In genomic region chr2:173207051-173207450, GRCm38 (mm10) we compare ENCODE assay signal across 30 mouse cellular contexts. TPM values are rescaled to one million over a fixed set of nuclear protein-coding genes. Genes with fewer than 3 reads are reported as not detected.
A peak's percentile ranks its signal among the peaks of the same experiment; 100 is the strongest.
DNase-seq lines count a peak whose midpoint lies in the region; ATAC-seq and TF ChIP-seq lines count a peak whose summit lies in the region.
"Had no signal": no experiment of that assay in that cellular context is flagged by ENCODE, and none has a peak within 500 bp of the region (broad histone marks: within the 10 kb centered on the region; RNA-seq: fewer than 3 reads in every experiment).

No protein-coding gene starts in this region.

- ATAC-seq in forebrain, postnatal 0 days: no peak
- no peak for ATAC-seq in heart, embryonic 11.5 days (replicated peaks; ENCODE audit: insufficient number of reproducible peaks, low FRiP score, low TSS enrichment)
- ATAC-seq in midbrain, embryonic 15.5 days (replicated peaks): no peak
- ATAC-seq: forebrain, embryonic 14.5 days; intestine, postnatal 0 days; Patski had no signal

- no peaks in the 10 kb centered on the region for H3K27me3 ChIP-seq in forebrain, embryonic 10.5 days (ENCODE audit: poor library complexity, severe bottlenecking)
- H3K27me3 ChIP-seq in forebrain, postnatal 0 days (ENCODE audit: insufficient read depth, low read length): no peaks in the 10 kb centered on the region
- H3K27me3 ChIP-seq in heart, embryonic 10.5 days (ENCODE audit: insufficient read depth, poor library complexity, severe bottlenecking): peaks cover 7% of the 10 kb centered on the region; the same call in 1 of the 2 replicates
- no peaks in the 10 kb centered on the region for H3K27me3 ChIP-seq in heart, embryonic 11.5 days (ENCODE audit: control insufficient read depth, insufficient read depth, low read length)
- H3K27me3 ChIP-seq in midbrain, embryonic 10.5 days (ENCODE audit: low read depth, poor library complexity, severe bottlenecking): no peaks in the 10 kb centered on the region
- H3K27me3 ChIP-seq in midbrain, embryonic 15.5 days (replicated peaks): no peaks in the 10 kb centered on the region
- H3K27me3 ChIP-seq in limb, embryonic 10.5 days (ENCODE audit: low read depth, poor library complexity, severe bottlenecking): no peaks in the 10 kb centered on the region
- H3K27me3 ChIP-seq: hindbrain, embryonic 15.5 days; Patski had no signal

- no peak overlapping the region for H3K4me3 ChIP-seq in forebrain, embryonic 10.5 days
- no peak overlapping the region for H3K4me3 ChIP-seq in forebrain, postnatal 0 days (ENCODE audit: low read depth, low read length)
- no peak overlapping the region for H3K4me3 ChIP-seq in heart, embryonic 10.5 days
- H3K4me3 ChIP-seq in heart, embryonic 11.5 days (ENCODE audit: low read depth, low read length): no peak overlapping the region
- H3K4me3 ChIP-seq in midbrain, embryonic 10.5 days: no peak overlapping the region
- H3K4me3 ChIP-seq in midbrain, embryonic 15.5 days: no peak overlapping the region
- no peak overlapping the region for H3K4me3 ChIP-seq in limb, embryonic 10.5 days
- H3K4me3 ChIP-seq: hindbrain, embryonic 15.5 days had no signal

- 89% methylated on average over 3 of the region's 3 CpGs for WGBS in forebrain, embryonic 10.5 days
- 90% methylated on average over 3 of the region's 3 CpGs for WGBS in forebrain, postnatal 0 days
- 87% methylated on average over 3 of the region's 3 CpGs for WGBS in heart, embryonic 10.5 days
- 94% methylated on average over 3 of the region's 3 CpGs for WGBS in heart, embryonic 11.5 days (ENCODE audit: insufficient replicate concordance)
- 96% methylated on average over 3 of the region's 3 CpGs for WGBS in midbrain, embryonic 10.5 days
- WGBS in midbrain, embryonic 15.5 days: 98% methylated on average over 3 of the region's 3 CpGs
- 97% methylated on average over 3 of the region's 3 CpGs for WGBS in limb, embryonic 10.5 days

- H3K9ac ChIP-seq in forebrain, postnatal 0 days: no peak overlapping the region
- H3K9ac ChIP-seq in heart, embryonic 11.5 days (ENCODE audit: low read depth, low read length): no peak overlapping the region
- no peak overlapping the region for H3K9ac ChIP-seq in midbrain, embryonic 15.5 days
- H3K9ac ChIP-seq: hindbrain, embryonic 15.5 days had no signal

- no peak overlapping the region for H3K4me2 ChIP-seq in forebrain, postnatal 0 days (ENCODE audit: low read depth)
- H3K4me2 ChIP-seq in heart, embryonic 11.5 days: no peak overlapping the region
- H3K4me2 ChIP-seq in midbrain, embryonic 15.5 days: no peak overlapping the region
- H3K4me2 ChIP-seq: hindbrain, embryonic 15.5 days had no signal

- no peak overlapping the region for H3K27ac ChIP-seq in forebrain, embryonic 10.5 days
- H3K27ac ChIP-seq in forebrain, postnatal 0 days (ENCODE audit: low read depth, low read length): no peak overlapping the region
- H3K27ac ChIP-seq in heart, embryonic 10.5 days: no peak overlapping the region
- no peak overlapping the region for H3K27ac ChIP-seq in heart, embryonic 11.5 days (ENCODE audit: low read depth, low read length)
- no peak overlapping the region for H3K27ac ChIP-seq in midbrain, embryonic 10.5 days (replicated peaks)
- no peak overlapping the region for H3K27ac ChIP-seq in midbrain, embryonic 15.5 days
- no peak overlapping the region for H3K27ac ChIP-seq in limb, embryonic 10.5 days
- H3K27ac ChIP-seq: hindbrain, embryonic 15.5 days had no signal

- DNase-seq in forebrain, embryonic 10.5 days (ENCODE audit: extremely low spot score, low spot score): peak; percentile 5
- DNase-seq in forebrain, postnatal 0 days: no peak
- DNase-seq in heart, embryonic 10.5 days (ENCODE audit: low spot score): peak; percentile 66
- DNase-seq in midbrain, embryonic 10.5 days (ENCODE audit: low spot score): peak; percentile 6
- peak; percentile 25 for DNase-seq in limb, embryonic 10.5 days (ENCODE audit: low spot score)
- no peak for DNase-seq in adrenal gland, adult 18-20 months (ENCODE audit: low spot score in 2 of 2)
- DNase-seq: adrenal gland, adult 2 months; adrenal gland, postnatal 14 days; B cell, adult 2 months; cerebellum, adult 11 months; cerebellum, adult 2 months; cerebellum, adult 9-11 months; cerebellum, postnatal 25 days; embryo, embryonic 11 days; gastrocnemius, postnatal 10 days; gastrocnemius, postnatal 36 days; heart, adult 18-20 months; heart, postnatal 36 days had no signal

- no peak for TF ChIP-seq CTCF in forebrain, postnatal 0 days (IDR thresholded peaks at IDR 0.05; ENCODE audit: low read depth)

- H3K4me1 ChIP-seq in forebrain, embryonic 10.5 days: peaks cover 5% of the 10 kb centered on the region; the same call in 1 of the 2 replicates
- H3K4me1 ChIP-seq in forebrain, postnatal 0 days (ENCODE audit: insufficient read depth): no peaks in the 10 kb centered on the region
- no peaks in the 10 kb centered on the region for H3K4me1 ChIP-seq in heart, embryonic 10.5 days
- no peaks in the 10 kb centered on the region for H3K4me1 ChIP-seq in heart, embryonic 11.5 days (ENCODE audit: control insufficient read depth, insufficient read depth, low read length)
- no peaks in the 10 kb centered on the region for H3K4me1 ChIP-seq in midbrain, embryonic 10.5 days
- no peaks in the 10 kb centered on the region for H3K4me1 ChIP-seq in midbrain, embryonic 15.5 days
- peaks cover 7% of the 10 kb centered on the region for H3K4me1 ChIP-seq in limb, embryonic 10.5 days
- H3K4me1 ChIP-seq: hindbrain, embryonic 15.5 days had no signal

- no peaks in the 10 kb centered on the region for H3K36me3 ChIP-seq in forebrain, embryonic 10.5 days (replicated peaks)
- H3K36me3 ChIP-seq in forebrain, postnatal 0 days (ENCODE audit: insufficient read depth): no peaks in the 10 kb centered on the region
- no peaks in the 10 kb centered on the region for H3K36me3 ChIP-seq in heart, embryonic 10.5 days
- no peaks in the 10 kb centered on the region for H3K36me3 ChIP-seq in heart, embryonic 11.5 days (ENCODE audit: control insufficient read depth, insufficient read depth, low read length)
- no peaks in the 10 kb centered on the region for H3K36me3 ChIP-seq in midbrain, embryonic 10.5 days
- no peaks in the 10 kb centered on the region for H3K36me3 ChIP-seq in midbrain, embryonic 15.5 days (replicated peaks)
- no peaks in the 10 kb centered on the region for H3K36me3 ChIP-seq in limb, embryonic 10.5 days
- H3K36me3 ChIP-seq: G1E; hindbrain, embryonic 15.5 days had no signal

- H3K9me3 ChIP-seq in forebrain, embryonic 10.5 days: no peaks in the 10 kb centered on the region
- no peaks in the 10 kb centered on the region for H3K9me3 ChIP-seq in forebrain, postnatal 0 days (ENCODE audit: low read length)
- H3K9me3 ChIP-seq in heart, embryonic 10.5 days: no peaks in the 10 kb centered on the region
- no peaks in the 10 kb centered on the region; the same call in 1 of the 2 replicates for H3K9me3 ChIP-seq in heart, embryonic 11.5 days (replicated peaks; ENCODE audit: control insufficient read depth, low read length)
- H3K9me3 ChIP-seq in midbrain, embryonic 10.5 days (replicated peaks): no peaks in the 10 kb centered on the region
- no peaks in the 10 kb centered on the region for H3K9me3 ChIP-seq in midbrain, embryonic 15.5 days
- no peaks in the 10 kb centered on the region for H3K9me3 ChIP-seq in limb, embryonic 10.5 days (replicated peaks)
- H3K9me3 ChIP-seq: hindbrain, embryonic 15.5 days had no signal

RNA-seq across cellular contexts. Expression of gene Zbp1, which starts 11.7 kb away (rescaled TPM):
- polyA plus RNA-seq in forebrain, embryonic 10.5 days (2016; fragmentation: Nextera tagmentation; extraction: Ambion mirVana): not detected in 2 replicates
- 0.52 TPM in 1 of 2 replicates, not detected in the other for total RNA-seq in forebrain, postnatal 0 days (2014; rRNA removed)
- polyA plus RNA-seq in forebrain, postnatal 0 days (2015; fragmentation: Nextera tagmentation; extraction: Ambion mirVana): 0.44 and 0.45 TPM in 2 replicates
- not detected in 2 replicates for polyA plus RNA-seq in heart, embryonic 10.5 days (2016; fragmentation: Nextera tagmentation; extraction: Ambion mirVana)
- not detected in 2 replicates for polyA plus RNA-seq in heart, embryonic 11.5 days (2014; fragmentation: Nextera tagmentation; extraction: Ambion mirVana)
- 0.28 and 0.43 TPM in 2 replicates for polyA plus RNA-seq in midbrain, embryonic 10.5 days (2016; fragmentation: Nextera tagmentation; extraction: Ambion mirVana)
- polyA plus RNA-seq in midbrain, embryonic 15.5 days (2015; fragmentation: Nextera tagmentation; extraction: Ambion mirVana): 0.22 and 1.1 TPM in 2 replicates
- not detected in 2 replicates for polyA plus RNA-seq in limb, embryonic 10.5 days (2016; fragmentation: Nextera tagmentation; extraction: Ambion mirVana)
- total RNA-seq in adrenal gland, adult 18-20 months (2021): 1 to 10 TPM; 2.7 to 3.5 TPM
- polyA plus RNA-seq: embryonic facial prominence, embryonic 11.5 days; forebrain, embryonic 11.5 days; forebrain, embryonic 14.5 days; G1E; heart, embryonic 14.5 days; hindbrain, embryonic 11.5 days had no signal

RNA-seq across cellular contexts. Expression of gene Pck1, which starts 54.2 kb away (rescaled TPM):
- polyA plus RNA-seq in forebrain, embryonic 10.5 days (2016; fragmentation: Nextera tagmentation; extraction: Ambion mirVana): not detected in 2 replicates
- total RNA-seq in forebrain, postnatal 0 days (2014; rRNA removed): not detected in 2 replicates
- not detected in 2 replicates for polyA plus RNA-seq in forebrain, postnatal 0 days (2015; fragmentation: Nextera tagmentation; extraction: Ambion mirVana)
- polyA plus RNA-seq in heart, embryonic 10.5 days (2016; fragmentation: Nextera tagmentation; extraction: Ambion mirVana): not detected in 2 replicates
- polyA plus RNA-seq in heart, embryonic 11.5 days (2014; fragmentation: Nextera tagmentation; extraction: Ambion mirVana): not detected in 2 replicates
- not detected in 2 replicates for polyA plus RNA-seq in midbrain, embryonic 10.5 days (2016; fragmentation: Nextera tagmentation; extraction: Ambion mirVana)
- polyA plus RNA-seq in midbrain, embryonic 15.5 days (2015; fragmentation: Nextera tagmentation; extraction: Ambion mirVana): not detected in 2 replicates
- not detected in 2 replicates for polyA plus RNA-seq in limb, embryonic 10.5 days (2016; fragmentation: Nextera tagmentation; extraction: Ambion mirVana)
- total RNA-seq in adrenal gland, adult 18-20 months (2021): 1,000 to 10,000 TPM in 1 of 2 experiments, 100 to 1,000 TPM in 1; 776 to 1,425 TPM
- total RNA-seq: common myeloid progenitor, adult 5-6 weeks had no signal
- polyA plus RNA-seq: cerebellum, adult 2 months; embryonic facial prominence, embryonic 11.5 days; forebrain, embryonic 11.5 days; forebrain, embryonic 14.5 days; G1E; heart, embryonic 14.5 days; hindbrain, embryonic 11.5 days; hindbrain, embryonic 15.5 days; Patski had no signal

Comparison
In these comparisons a context has a peak if more than half of its experiments do, and no peak if none do; other contexts are left out.
1. DNase-seq: peak in forebrain, embryonic 10.5 days (single experiment), heart, embryonic 10.5 days (single experiment), midbrain, embryonic 10.5 days (single experiment) and limb, embryonic 10.5 days (single experiment); none in forebrain, postnatal 0 days (single experiment) and adrenal gland, adult 18-20 months (0 of 2).